Mouse (Mus musculus): Measurements from ENCODE around the gene Rbfox2.

Rbfox2 gene

GRCm38 (mm10) chr15:77192154-77192935 is 114.5 kb downstream of the Rbfox2 start:
- peak; percentile 65 for DNase-seq (ENCODE audit: low read depth, low spot score)

DNA sequence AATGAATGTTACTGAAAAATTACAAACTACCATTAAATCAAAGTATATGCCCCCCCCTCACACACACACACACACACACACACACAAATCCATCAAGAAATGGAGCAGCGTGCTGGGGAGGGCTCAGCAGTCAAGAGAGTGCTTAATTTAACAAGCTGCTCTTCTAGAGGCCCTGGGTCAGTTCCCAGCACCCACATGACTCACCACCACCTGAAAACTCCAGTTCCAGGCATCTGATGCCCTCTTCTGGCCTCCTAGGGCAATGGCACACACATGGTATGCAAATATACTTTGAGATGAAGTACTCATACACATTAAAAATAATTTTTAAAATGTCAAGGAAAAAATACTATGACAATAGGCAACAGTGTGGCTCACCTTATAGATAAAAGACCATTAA is 120.7 kb downstream of the Rbfox2 start:
- no peak for DNase-seq (ENCODE audit: low read depth, low spot score)

DNA sequence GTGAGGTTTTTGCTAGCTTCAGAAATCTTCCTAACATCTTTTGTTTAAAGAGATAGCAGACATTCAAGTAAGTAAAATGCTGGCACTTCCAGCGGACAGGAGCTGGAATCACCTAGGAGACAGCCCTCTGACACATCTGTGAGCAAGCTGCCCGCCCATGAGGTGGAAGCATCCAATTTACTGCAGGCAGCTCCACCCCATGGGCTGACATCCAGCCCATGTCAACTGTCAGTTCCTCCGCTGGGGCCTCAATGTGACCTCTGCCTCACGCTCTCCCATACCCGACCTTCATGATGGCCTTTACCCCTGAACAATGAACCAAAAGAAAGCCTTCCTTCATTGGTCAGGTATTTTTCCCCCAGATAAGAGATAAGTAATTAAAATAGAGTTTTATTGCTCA is 121.2 kb downstream of the Rbfox2 start:
- no peak for DNase-seq (ENCODE audit: low read depth, low spot score)

DNA sequence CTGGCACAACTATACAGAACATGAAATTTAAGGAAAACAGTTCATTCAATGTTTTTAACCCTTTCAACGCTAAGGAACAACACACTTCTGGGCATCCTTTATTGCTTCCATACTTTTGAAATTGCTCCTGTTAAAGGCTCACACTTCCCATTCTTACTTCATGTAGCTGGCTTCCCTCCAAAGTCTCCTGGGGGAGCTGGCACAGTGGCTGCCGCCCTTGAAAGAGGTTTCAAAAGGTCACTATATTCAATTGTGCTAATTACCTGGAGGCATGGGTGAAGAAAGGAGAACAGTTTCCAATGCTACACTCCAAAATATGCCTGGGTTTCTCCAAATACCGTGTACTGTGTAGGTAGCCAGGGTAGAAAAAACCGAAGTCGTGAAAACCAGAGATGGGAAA is 124.0 kb downstream of the Rbfox2 start:
- DNase-seq (ENCODE audit: low read depth, low spot score): no peak

DNA sequence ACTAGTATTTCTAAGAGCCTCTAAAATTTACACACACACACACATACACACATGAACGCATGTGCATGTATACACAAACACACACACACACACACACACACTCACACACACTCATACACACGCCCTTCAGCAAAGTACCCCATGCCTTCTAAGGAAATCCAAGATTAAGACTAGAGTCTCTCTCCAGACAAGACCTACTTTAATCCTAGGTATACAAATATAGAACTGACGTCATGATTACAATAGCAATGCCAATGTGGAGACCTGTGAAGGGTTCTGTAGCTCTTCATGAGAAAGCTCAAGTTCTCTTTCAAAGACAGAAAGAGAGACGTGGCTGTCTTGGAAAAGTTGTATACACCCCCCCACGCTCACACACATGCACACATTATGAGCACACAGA is 132.8 kb downstream of the Rbfox2 start:
- DNase-seq (ENCODE audit: low read depth, low spot score): no peak

- DNase-seq (ENCODE audit: low read depth, low spot score): no peak
Measured at GRCm38 (mm10) chr15:77172414-77172813, 134.4 kb downstream of the Rbfox2 start.

DNA sequence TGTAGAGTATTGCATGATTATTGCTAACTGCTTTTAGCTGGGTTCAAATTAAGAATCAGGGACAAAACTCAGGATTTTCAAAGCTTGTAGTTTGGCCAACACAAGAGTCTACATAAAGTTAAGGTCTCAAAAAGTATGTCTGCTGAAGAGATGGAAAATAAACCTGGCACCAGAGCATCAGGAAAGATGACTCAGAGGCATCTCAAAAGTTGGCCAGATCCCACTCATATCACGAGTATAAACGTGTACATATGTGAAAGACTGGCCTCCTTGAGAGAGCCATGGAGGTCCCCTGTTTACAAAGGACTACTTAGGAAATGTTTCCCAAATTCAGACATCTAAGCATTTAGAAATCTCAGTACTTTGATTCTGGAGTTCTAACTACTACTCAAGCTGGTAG is 138.0 kb downstream of the Rbfox2 start:
- no peak for DNase-seq (ENCODE audit: low read depth, low spot score)

DNA sequence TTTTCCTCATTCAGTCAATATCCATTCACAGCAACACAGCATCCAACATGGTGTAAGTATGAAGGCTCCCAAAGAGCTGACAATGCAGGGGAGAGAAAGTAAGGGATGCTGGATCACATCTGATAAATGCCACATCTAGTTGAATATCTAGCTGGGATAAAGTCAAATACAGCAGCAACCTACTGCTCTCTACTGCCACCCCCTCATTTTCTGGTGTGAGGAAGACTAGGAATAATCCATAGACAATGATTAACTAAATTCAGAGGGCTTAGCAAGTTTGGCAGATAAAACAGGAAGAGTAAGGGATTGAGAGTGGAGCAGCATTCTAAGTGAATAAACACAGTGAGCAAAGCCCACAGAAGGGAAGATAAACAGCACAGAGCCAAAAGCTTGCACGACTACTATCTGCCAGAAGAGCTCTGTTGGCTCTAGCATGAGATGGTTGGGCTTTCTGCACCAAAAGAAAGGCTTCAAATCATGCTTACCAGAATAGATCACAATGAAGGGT is 140.5 kb downstream of the Rbfox2 start:
- DNase-seq (ENCODE audit: low read depth, low spot score): no peak

DNA sequence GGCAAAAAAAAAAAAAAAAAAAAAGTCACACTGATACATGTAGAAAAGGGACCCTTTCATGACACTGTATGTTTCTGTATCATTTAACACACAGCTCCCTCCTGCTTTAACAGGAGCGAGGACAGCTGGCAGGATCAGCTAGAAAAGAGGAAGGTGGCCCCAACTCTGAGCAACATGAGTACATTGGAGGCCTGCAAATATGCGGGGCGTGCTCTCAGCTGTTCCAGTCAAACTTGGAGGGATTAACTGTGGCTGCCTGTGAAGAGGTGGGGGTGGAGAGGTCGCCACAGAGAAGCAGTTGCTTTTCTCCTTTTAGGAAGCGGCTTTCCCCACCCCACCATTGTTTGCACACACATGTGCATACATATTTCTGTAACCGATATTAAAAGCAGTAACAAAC is 143.5 kb downstream of the Rbfox2 start:
- DNase-seq (ENCODE audit: low read depth, low spot score): no peak

DNA sequence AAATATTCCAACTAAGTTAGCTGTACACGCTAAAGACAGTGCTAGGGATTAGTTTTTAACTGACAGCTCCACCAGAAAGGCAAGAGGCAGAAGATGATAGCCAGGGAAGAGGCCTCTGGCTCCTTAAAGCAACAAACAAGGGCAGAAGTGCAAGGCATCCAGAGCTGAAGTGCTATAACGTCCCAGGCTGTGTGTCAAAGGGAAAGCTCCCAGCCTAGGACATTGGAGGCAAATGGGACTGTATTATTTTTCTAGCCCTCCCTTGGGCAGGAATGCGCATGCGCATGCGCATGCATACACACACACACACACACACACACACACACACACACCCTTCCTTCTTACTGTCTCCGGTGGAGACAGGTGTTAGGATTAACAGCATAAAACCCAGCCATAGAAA is 143.9 kb downstream of the Rbfox2 start:
- no peak for DNase-seq (ENCODE audit: low read depth, low spot score)

GRCm38 (mm10) chr15:77161382-77161781 is 145.4 kb downstream of the Rbfox2 start:
- no peak for DNase-seq (ENCODE audit: low read depth, low spot score)

DNA sequence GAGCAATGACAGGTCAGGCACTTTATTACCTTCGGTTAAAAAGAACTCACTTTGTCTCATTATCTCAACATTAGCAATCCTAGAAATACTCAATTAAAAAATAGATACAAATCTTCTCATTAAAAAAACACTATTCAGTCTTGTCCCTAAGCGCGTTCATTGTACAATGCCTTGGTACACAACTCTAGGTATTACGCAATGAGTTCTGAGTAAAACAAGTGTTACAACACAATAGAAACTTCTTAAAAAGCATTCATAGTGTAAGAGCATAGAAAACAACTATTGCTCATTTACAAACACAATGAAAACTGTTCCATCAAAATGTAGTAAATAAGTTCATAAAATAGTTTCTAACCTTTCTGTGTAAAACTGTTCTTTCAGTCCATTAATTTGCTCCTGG is 146.0 kb downstream of the Rbfox2 start:
- no peak for DNase-seq (ENCODE audit: low read depth, low spot score)

DNA sequence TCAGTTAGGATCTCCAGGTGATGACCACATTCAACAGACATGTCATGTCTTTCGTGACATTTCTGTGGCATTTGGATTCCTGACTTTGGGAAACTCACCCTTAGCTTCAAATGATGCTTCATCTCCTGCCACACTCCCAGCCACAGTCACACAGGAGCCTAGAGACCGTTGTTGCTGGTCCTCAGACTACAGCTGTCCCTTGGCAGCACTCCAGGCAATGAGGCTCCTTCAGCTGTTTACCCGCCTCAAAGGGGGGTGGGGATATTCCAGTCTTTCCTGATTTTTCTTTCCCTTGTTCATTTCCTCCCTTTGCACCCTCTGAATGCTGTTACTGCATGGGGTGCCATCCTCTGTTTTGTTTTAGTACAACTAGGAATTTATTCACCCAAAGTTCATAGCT is 150.3 kb downstream of the Rbfox2 start:
- no peak for DNase-seq (ENCODE audit: low read depth, low spot score)

GRCm38 (mm10) chr15:77154248-77154785 is 152.5 kb downstream of the Rbfox2 start:
- DNase-seq (ENCODE audit: low read depth, low spot score): no peak

DNA sequence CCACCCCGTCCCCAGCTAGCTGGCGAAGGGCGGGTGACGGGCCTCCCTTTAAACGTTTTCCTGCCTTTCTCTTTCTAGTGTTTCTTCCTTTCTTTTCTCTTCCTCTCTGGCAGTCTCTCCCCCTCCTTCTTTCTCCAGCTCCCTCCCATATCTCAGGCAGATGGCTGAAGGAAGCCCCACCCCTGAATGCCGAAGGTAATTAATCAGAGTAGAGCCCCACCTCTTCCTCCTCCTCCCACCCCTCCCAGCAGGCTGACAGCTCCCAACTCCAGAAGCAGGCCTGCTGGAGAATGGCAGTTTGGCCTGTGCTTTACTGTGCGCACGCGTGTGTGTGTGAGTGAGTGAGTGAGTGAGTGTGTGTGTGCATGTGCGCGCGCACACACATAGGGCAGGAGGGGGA is 153.2 kb downstream of the Rbfox2 start:
- DNase-seq (ENCODE audit: low read depth, low spot score): peak; percentile 87

- peak; percentile 52 for DNase-seq (ENCODE audit: low read depth, low spot score)
Measured at GRCm38 (mm10) chr15:77153088-77153546, 153.7 kb downstream of the Rbfox2 start.

DNA sequence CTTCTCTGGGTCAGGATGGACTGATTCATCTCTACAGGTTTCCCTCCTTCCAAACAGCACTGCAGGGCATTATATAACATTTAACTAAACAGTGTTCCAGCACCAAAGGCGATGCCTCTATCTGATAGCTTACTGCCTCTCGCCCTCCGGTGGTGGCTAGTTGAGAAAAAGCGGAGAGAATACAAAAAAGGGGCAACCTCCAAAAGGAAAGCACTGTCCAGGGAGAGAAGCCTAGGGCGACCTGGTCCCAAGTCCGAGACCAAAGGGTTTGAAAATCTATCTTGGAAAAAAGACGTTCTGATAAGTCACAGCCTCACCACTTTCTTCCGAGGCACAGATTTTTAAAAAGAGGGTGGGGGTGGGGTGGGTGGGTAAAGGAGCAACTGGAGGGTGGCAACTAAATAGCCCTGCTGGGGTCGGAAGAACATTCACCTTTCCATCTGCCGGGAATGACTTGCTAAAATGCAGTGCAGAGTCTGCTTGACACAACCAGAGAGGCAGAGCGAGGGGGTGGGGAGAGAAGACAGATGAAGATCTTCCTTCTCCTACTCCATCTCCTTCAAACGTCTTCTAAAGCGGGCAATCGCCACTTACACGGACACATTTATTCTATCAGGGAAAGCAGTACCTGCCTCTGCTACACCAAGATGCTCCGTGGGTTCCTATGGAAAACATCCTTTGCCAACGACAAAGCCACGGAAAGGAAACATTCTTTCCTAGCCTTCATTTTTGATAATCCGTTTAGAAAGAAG is 154.3 kb downstream of the Rbfox2 start:
- peak; percentile 55 for DNase-seq (ENCODE audit: low read depth, low spot score)

GRCm38 (mm10) chr15:77151816-77152215 is 155.0 kb downstream of the Rbfox2 start:
- DNase-seq (ENCODE audit: low read depth, low spot score): no peak

DNA sequence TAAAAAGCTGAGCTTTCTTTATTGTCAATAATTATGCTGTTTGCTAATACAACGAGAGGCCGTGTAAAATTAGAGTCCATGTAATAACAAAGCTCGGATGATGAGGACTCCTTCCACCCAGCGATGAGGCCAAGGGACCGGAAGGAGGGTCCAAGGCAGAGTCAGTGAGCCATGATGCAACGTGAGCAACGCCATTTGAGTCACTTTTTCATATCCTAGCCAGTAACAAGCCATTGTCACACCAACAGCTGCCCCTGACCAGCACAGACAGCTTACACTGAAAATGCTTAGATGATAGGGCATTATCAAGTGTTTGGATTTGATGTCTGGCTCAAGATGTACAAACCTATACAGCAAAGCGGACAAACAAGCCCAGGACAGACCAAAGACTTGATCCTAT is 155.6 kb downstream of the Rbfox2 start:
- DNase-seq (ENCODE audit: low read depth, low spot score): no peak

GRCm38 (mm10) chr15:77150424-77150841 is 156.4 kb downstream of the Rbfox2 start:
- DNase-seq (ENCODE audit: low read depth, low spot score): no peak

GRCm38 (mm10) chr15:77150000-77150399 is 156.8 kb downstream of the Rbfox2 start:
- DNase-seq (ENCODE audit: low read depth, low spot score): peak; percentile 62

DNA sequence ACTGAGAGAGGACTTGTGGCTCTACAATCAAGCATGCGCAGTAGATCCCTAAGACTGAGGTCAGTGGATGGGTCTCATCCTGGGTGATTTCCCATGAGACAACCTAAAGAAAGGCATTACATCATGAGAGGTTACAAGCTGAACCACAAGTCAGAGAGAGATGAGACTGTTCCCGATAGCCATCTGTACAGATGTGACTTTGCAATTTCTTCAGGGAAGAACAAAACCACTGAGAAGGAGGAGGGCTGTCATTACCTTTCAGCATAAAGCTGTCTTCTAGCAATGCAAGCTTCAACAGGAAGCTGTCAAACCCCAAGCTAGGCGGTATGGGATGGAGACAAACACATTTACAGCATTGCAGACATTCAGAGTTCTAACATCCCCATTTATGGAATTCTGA is 157.3 kb downstream of the Rbfox2 start:
- DNase-seq (ENCODE audit: low read depth, low spot score): no peak

DNA sequence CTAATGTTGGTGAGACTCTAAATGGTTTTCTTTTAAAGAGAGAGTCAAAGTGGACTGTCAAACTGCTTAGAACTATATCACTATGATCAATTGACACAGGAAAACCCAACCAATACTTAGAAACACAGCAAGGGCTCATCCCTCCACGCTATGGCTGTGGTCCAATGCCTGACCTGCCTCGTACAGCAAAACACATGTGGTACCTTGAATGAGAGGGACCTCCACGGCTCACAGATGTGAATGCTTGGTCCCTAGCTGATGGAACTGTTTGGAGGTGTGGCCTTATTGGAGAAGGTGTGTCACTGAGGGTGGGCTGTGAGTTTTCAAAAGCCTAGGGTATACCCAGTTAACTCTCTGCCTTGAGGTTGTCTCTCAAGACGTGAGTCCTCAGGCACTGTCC is 159.9 kb downstream of the Rbfox2 start:
- no peak for DNase-seq (ENCODE audit: low read depth, low spot score)

Data from telencephalon, adult 2 months (tissue).